Mouse (Mus musculus): Measurements from ENCODE around the gene Sppl2b. TPM values are rescaled to one million over a fixed set of nuclear protein-coding genes. Genes with fewer than 3 reads are reported as not detected.

The Sppl2b gene
- polyA plus RNA-seq, 1 experiment from 2014 or later: 27.6 TPM

DNA sequence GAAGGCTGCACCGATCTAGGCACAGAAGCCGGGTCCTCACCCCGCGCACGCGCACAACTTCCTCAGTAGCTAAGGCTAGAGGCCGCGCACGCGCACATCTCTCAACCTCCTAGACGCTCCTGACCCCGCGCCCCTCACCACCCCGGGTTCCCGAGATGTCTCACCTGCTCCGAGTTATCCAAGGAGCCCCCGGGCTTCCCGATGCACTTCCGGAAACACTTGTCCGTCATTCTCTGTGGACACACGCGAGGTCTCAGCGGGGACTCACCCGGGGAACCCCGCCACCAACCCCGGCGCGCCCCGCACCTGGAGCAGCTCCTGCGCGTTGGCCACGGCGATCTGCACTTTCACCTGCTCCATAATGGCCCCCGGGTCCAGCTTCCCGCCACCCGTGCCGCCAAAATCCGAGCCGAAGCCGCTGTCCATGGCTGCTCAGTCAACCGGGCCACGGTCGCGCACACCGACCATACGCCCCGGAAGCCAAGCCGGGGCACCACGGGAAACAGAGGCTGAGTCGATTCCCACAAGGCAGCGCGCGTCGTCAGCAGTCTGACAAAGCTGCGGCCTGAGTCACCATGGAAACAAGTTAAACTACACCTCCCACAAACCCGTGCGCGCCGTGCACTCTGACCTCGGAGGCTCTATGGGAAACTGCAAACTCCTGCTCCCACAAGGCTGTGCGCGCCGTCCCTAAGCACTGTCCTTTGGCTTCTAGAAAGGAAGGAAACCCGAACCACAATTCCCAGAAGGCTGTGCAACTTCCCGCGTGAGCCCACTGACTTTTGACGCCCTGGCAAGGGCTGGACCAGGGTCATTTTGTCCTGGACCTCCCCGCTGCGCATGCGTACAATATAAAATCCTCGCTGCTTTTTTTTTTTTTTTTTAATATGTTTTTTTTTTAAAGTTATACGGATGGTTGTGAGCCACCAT, 45.5 kb downstream of the Sppl2b start, which contains the start of gene Timm13:
TSS of gene Timm13 (minus strand) at position 652 of the 930 bp plus-strand sequence.
- Histone ChIP-seq H3K9me3 (ENCODE audit: low read length) (no peaks in the 10 kb centered on the region), H3K36me3 (replicated peaks; ENCODE audit: insufficient read depth, low read length) (peaks cover 27% of the 10 kb centered on the region), H3K4me2 (ENCODE audit: low read depth, low read length) (peak within 1 kb of the TSS; percentile 99), H3K4me3 (ENCODE audit: low read depth, low read length) (peak within 1 kb of the TSS; percentile 98), H3K27ac (ENCODE audit: low read depth) (peak within 1 kb of the TSS; percentile 90), H3K9ac (replicated peaks) (peak within 1 kb of the TSS; percentile 89), H3K27me3 (ENCODE audit: insufficient read depth, low read length) (no peaks in the 10 kb centered on the region), H3K4me1 (ENCODE audit: insufficient read depth) (peaks cover 15% of the 10 kb centered on the region)
- DNase-seq (peak; percentile 97), ATAC-seq (peak; percentile 97)
- TF ChIP-seq CTCF (IDR thresholded peaks at IDR 0.05; ENCODE audit: low read depth) (no peak), EP300 (IDR thresholded peaks at IDR 0.05; ENCODE audit: low read depth) (peak; percentile 49; the same call in 1 of the 2 replicates)
- under 1% methylated on average over 72 of the region's 72 CpGs for WGBS (ENCODE audit: insufficient replicate concordance)

- Histone ChIP-seq H3K4me3 (ENCODE audit: low read depth, low read length) (peak overlapping the region; percentile 98), H3K4me1 (ENCODE audit: insufficient read depth) (peaks cover 15% of the 10 kb centered on the region), H3K4me2 (ENCODE audit: low read depth, low read length) (peak overlapping the region; percentile 42), H3K9me3 (ENCODE audit: low read length) (no peaks in the 10 kb centered on the region), H3K27ac (ENCODE audit: low read depth) (peak overlapping the region; percentile 49; the same call in 1 of the 2 replicates), H3K27me3 (ENCODE audit: insufficient read depth, low read length) (no peaks in the 10 kb centered on the region), H3K9ac (replicated peaks) (no peak overlapping the region), H3K36me3 (replicated peaks; ENCODE audit: insufficient read depth, low read length) (peaks cover 32% of the 10 kb centered on the region)
- no peak for TF ChIP-seq CTCF (IDR thresholded peaks at IDR 0.05; ENCODE audit: low read depth)
- TF ChIP-seq EP300 (IDR thresholded peaks at IDR 0.05; ENCODE audit: low read depth): no peak
- no peak for ATAC-seq
- no peak for DNase-seq
- WGBS (ENCODE audit: insufficient replicate concordance): 89% methylated on average over 19 of the region's 19 CpGs
Observed at GRCm38 (mm10) chr10:80901409-80902272, 46.6 kb downstream of the Sppl2b start.

- H3K9me3 ChIP-seq (ENCODE audit: low read length): no peaks in the 10 kb centered on the region
- H3K4me1 ChIP-seq (ENCODE audit: insufficient read depth): peaks cover 15% of the 10 kb centered on the region
- H3K4me2 ChIP-seq (ENCODE audit: low read depth, low read length): no peak overlapping the region
- TF ChIP-seq CTCF (IDR thresholded peaks at IDR 0.05; ENCODE audit: low read depth): no peak
- no peak for TF ChIP-seq EP300 (IDR thresholded peaks at IDR 0.05; ENCODE audit: low read depth)
- H3K9ac ChIP-seq (replicated peaks): no peak overlapping the region
- ATAC-seq (no peak), DNase-seq (no peak)
- H3K36me3 ChIP-seq (replicated peaks; ENCODE audit: insufficient read depth, low read length): peaks cover 32% of the 10 kb centered on the region
- H3K27ac ChIP-seq (ENCODE audit: low read depth): no peak overlapping the region
- no peaks in the 10 kb centered on the region for H3K27me3 ChIP-seq (ENCODE audit: insufficient read depth, low read length)
- 91% methylated on average over 9 of the region's 9 CpGs for WGBS (ENCODE audit: insufficient replicate concordance)
- no peak overlapping the region for H3K4me3 ChIP-seq (ENCODE audit: low read depth, low read length)
Observed at GRCm38 (mm10) chr10:80902273-80902940, 47.3 kb downstream of the Sppl2b start.

DNA sequence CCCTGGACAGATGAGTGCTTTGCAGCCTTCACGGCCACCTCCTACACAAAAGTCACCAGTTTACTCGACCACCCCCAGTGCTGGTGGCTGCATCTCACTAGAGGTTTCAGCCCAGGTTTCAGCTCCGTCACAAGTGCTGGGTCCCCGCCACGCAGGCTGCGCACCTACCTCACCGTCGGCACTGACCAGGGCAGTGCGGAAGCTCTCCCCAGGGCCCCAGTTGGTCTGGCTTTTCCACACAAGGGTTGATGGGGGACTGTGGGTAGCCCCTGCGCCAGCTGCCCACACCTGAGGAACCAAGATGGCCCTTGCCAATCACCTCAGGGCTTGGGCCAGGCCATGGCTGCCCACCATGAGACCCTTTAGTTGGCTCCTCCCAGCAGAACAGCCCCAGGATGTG, 48.2 kb downstream of the Sppl2b start:
- H3K4me3 ChIP-seq (ENCODE audit: low read depth, low read length): no peak overlapping the region
- ATAC-seq (no peak), DNase-seq (no peak)
- H3K36me3 ChIP-seq (replicated peaks; ENCODE audit: insufficient read depth, low read length): peaks cover 36% of the 10 kb centered on the region
- no peak overlapping the region for H3K9ac ChIP-seq (replicated peaks)
- H3K27ac ChIP-seq (ENCODE audit: low read depth): no peak overlapping the region
- no peaks in the 10 kb centered on the region for H3K27me3 ChIP-seq (ENCODE audit: insufficient read depth, low read length)
- 90% methylated on average over 10 of the region's 10 CpGs for WGBS (ENCODE audit: insufficient replicate concordance)
- no peaks in the 10 kb centered on the region for H3K9me3 ChIP-seq (ENCODE audit: low read length)
- H3K4me1 ChIP-seq (ENCODE audit: insufficient read depth): peaks cover 15% of the 10 kb centered on the region
- no peak overlapping the region for H3K4me2 ChIP-seq (ENCODE audit: low read depth, low read length)
- no peak for TF ChIP-seq EP300 (IDR thresholded peaks at IDR 0.05; ENCODE audit: low read depth)
- TF ChIP-seq CTCF (IDR thresholded peaks at IDR 0.05; ENCODE audit: low read depth): no peak

GRCm38 (mm10) chr10:80904004-80904693, 49.1 kb downstream of the Sppl2b start:
- Histone ChIP-seq H3K36me3 (replicated peaks; ENCODE audit: insufficient read depth, low read length) (peaks cover 38% of the 10 kb centered on the region), H3K9ac (replicated peaks) (no peak overlapping the region)
- ATAC-seq: no peak

More at GRCm38 (mm10) chr10:80904004-80904693, 49.1 kb downstream of the Sppl2b start:
- no peaks in the 10 kb centered on the region for H3K27me3 ChIP-seq (ENCODE audit: insufficient read depth, low read length)
- H3K9me3 ChIP-seq (ENCODE audit: low read length): no peaks in the 10 kb centered on the region
- peaks cover 12% of the 10 kb centered on the region for H3K4me1 ChIP-seq (ENCODE audit: insufficient read depth)
- no peak overlapping the region for H3K27ac ChIP-seq (ENCODE audit: low read depth)
- TF ChIP-seq EP300 (IDR thresholded peaks at IDR 0.05; ENCODE audit: low read depth) (no peak), CTCF (IDR thresholded peaks at IDR 0.05; ENCODE audit: low read depth) (no peak)
- H3K4me3 ChIP-seq (ENCODE audit: low read depth, low read length): no peak overlapping the region
- no peak for DNase-seq
- 90% methylated on average over 28 of the region's 28 CpGs for WGBS (ENCODE audit: insufficient replicate concordance)
- H3K4me2 ChIP-seq (ENCODE audit: low read depth, low read length): no peak overlapping the region

Data from liver, postnatal 0 days (tissue).